20 mouse cellular contexts compared by ENCODE assay signal in genomic region chr11:71498299-71498698, GRCm38 (mm10).
DNase-seq lines count a peak whose midpoint lies in the region; ATAC-seq and TF ChIP-seq lines count a peak whose summit lies in the region.
"Had no signal": no experiment of that assay in that cellular context is flagged by ENCODE, and none has a peak within 500 bp of the region (broad histone marks: within the 10 kb centered on the region; RNA-seq: fewer than 3 reads in every experiment).

No protein-coding gene starts in this region.

- no peak overlapping the region for H3K9ac ChIP-seq in neural tube, embryonic 11.5 days (ENCODE audit: low read length)
- no peak overlapping the region for H3K9ac ChIP-seq in hindbrain, embryonic 14.5 days
- no peak overlapping the region for H3K9ac ChIP-seq in midbrain, embryonic 14.5 days (replicated peaks; ENCODE audit: low read length)
- H3K9ac ChIP-seq: embryonic facial prominence, embryonic 13.5 days; liver, embryonic 14.5 days; lung, embryonic 15.5 days had no signal

- H3K36me3 ChIP-seq in neural tube, embryonic 11.5 days (ENCODE audit: control insufficient read depth, insufficient read depth, low read length), result no peaks in the 10 kb centered on the region
- H3K36me3 ChIP-seq in hindbrain, embryonic 14.5 days (replicated peaks; ENCODE audit: control insufficient read depth, insufficient read depth), result no peaks in the 10 kb centered on the region
- no peaks in the 10 kb centered on the region for H3K36me3 ChIP-seq in midbrain, embryonic 14.5 days (ENCODE audit: control insufficient read depth, insufficient read depth, low read length)
- H3K36me3 ChIP-seq: embryonic facial prominence, embryonic 13.5 days; heart, embryonic 10.5 days; lung, embryonic 15.5 days had no signal

- no peaks in the 10 kb centered on the region for H3K9me3 ChIP-seq in neural tube, embryonic 11.5 days (ENCODE audit: control insufficient read depth, low read length)
- H3K9me3 ChIP-seq in hindbrain, embryonic 14.5 days (ENCODE audit: control insufficient read depth, low read length), result no peaks in the 10 kb centered on the region
- H3K9me3 ChIP-seq in midbrain, embryonic 14.5 days (ENCODE audit: control insufficient read depth, low read length), result no peaks in the 10 kb centered on the region
- H3K9me3 ChIP-seq: embryonic facial prominence, embryonic 13.5 days; heart, embryonic 10.5 days; lung, embryonic 15.5 days had no signal

- no peak overlapping the region for H3K4me3 ChIP-seq in neural tube, embryonic 11.5 days (ENCODE audit: low read depth, low read length)
- H3K4me3 ChIP-seq in hindbrain, embryonic 14.5 days (replicated peaks; ENCODE audit: low read length), result no peak overlapping the region
- no peak overlapping the region for H3K4me3 ChIP-seq in midbrain, embryonic 14.5 days (replicated peaks; ENCODE audit: low read depth, low read length)
- no peak overlapping the region for H3K4me3 ChIP-seq in left cerebral cortex, adult 2 months
- H3K4me3 ChIP-seq: embryonic facial prominence, embryonic 13.5 days; heart, embryonic 10.5 days; lung, embryonic 15.5 days had no signal

- no peak overlapping the region for H3K27ac ChIP-seq in neural tube, embryonic 11.5 days (ENCODE audit: low read depth, low read length)
- peak overlapping the region; percentile 62 for H3K27ac ChIP-seq in hindbrain, embryonic 14.5 days
- peak overlapping the region; percentile 60 for H3K27ac ChIP-seq in midbrain, embryonic 14.5 days (replicated peaks; ENCODE audit: low read depth, low read length)
- H3K27ac ChIP-seq in left cerebral cortex, adult 2 months, result no peak overlapping the region
- H3K27ac ChIP-seq: embryonic facial prominence, embryonic 13.5 days; heart, embryonic 10.5 days; liver, embryonic 14.5 days; lung, embryonic 15.5 days; macrophage had no signal

- peak; percentile 35; the same call in 1 of the 2 replicates for ATAC-seq in neural tube, embryonic 11.5 days (ENCODE audit: insufficient read depth, low FRiP score, low TSS enrichment)
- peak; percentile 21; the same call in 1 of the 2 replicates for ATAC-seq in hindbrain, embryonic 14.5 days (ENCODE audit: low FRiP score)
- no peak for ATAC-seq in midbrain, embryonic 14.5 days (ENCODE audit: low FRiP score, low TSS enrichment)

- intact Hi-C loops in gastrocnemius, postnatal 14 days (cut with DNase I; ENCODE audit: low total_unique reads), result no loop called here
- intact Hi-C loops in left cerebral cortex, adult 2 months (cut with DNase I), result no loop called here

- 69% methylated on average over 3 of the region's 3 CpGs for WGBS in neural tube, embryonic 11.5 days
- WGBS in hindbrain, embryonic 14.5 days, result 47% methylated on average over 3 of the region's 3 CpGs
- WGBS in midbrain, embryonic 14.5 days, result 62% methylated on average over 3 of the region's 3 CpGs

- peaks cover 12% of the 10 kb centered on the region; the same call in 1 of the 2 replicates for H3K4me1 ChIP-seq in neural tube, embryonic 11.5 days (ENCODE audit: control insufficient read depth, insufficient read depth, low read length)
- H3K4me1 ChIP-seq in hindbrain, embryonic 14.5 days (replicated peaks; ENCODE audit: control insufficient read depth, insufficient read depth, low read length), result peaks cover 13% of the 10 kb centered on the region; the same call in 1 of the 2 replicates
- peaks cover 16% of the 10 kb centered on the region for H3K4me1 ChIP-seq in midbrain, embryonic 14.5 days (ENCODE audit: control insufficient read depth, insufficient read depth, low read length)
- H3K4me1 ChIP-seq: heart, embryonic 10.5 days; lung, embryonic 15.5 days had no signal

- DNase-seq in neural tube, embryonic 11.5 days (ENCODE audit: low spot score), result no peak
- DNase-seq in neural tube, embryonic 10.5 days (ENCODE audit: extremely low spot score, low spot score), result no peak
- DNase-seq in hindbrain, embryonic 14.5 days (ENCODE audit: low spot score), result no peak
- DNase-seq in midbrain, embryonic 14.5 days, result no peak
- DNase-seq in gastrocnemius, postnatal 14 days, result no peak
- DNase-seq in left cerebral cortex, adult 2 months (ENCODE audit: extremely low spot score in 1 of 2, low spot score in 2 of 2), result no peak
- no peak for DNase-seq in right cerebral cortex, adult 2 months (ENCODE audit: low spot score in 2 of 2)
- DNase-seq: adrenal gland, postnatal 25 days; B cell, adult 2 months; cerebellum, adult 11-12 months; cerebellum, postnatal 14 days; kidney, adult 2 months; kidney, postnatal 10 days; layer of hippocampus, postnatal 36 days; thymus, postnatal 36 days had no signal

- no peak overlapping the region for H3K4me2 ChIP-seq in neural tube, embryonic 11.5 days (ENCODE audit: low read depth)
- H3K4me2 ChIP-seq in hindbrain, embryonic 14.5 days (replicated peaks), result no peak overlapping the region
- H3K4me2 ChIP-seq in midbrain, embryonic 14.5 days (ENCODE audit: low read length), result no peak overlapping the region
- H3K4me2 ChIP-seq: embryonic facial prominence, embryonic 13.5 days; lung, embryonic 15.5 days had no signal

- H3K27me3 ChIP-seq in neural tube, embryonic 11.5 days (ENCODE audit: control insufficient read depth, insufficient read depth, low read length), result no peaks in the 10 kb centered on the region
- no peaks in the 10 kb centered on the region for H3K27me3 ChIP-seq in hindbrain, embryonic 14.5 days (ENCODE audit: control insufficient read depth, insufficient read depth, low read length)
- H3K27me3 ChIP-seq in midbrain, embryonic 14.5 days (ENCODE audit: control insufficient read depth, insufficient read depth, low read length), result no peaks in the 10 kb centered on the region
- H3K27me3 ChIP-seq: embryonic facial prominence, embryonic 13.5 days; lung, embryonic 15.5 days had no signal

- TF ChIP-seq CTCF in left cerebral cortex, adult 2 months (IDR thresholded peaks at IDR 0.05), result no peak

Comparison
In these comparisons a context has a peak if more than half of its experiments do, and no peak if none do; other contexts are left out.
1. H3K27ac ChIP-seq: peak in hindbrain, embryonic 14.5 days (single experiment) and midbrain, embryonic 14.5 days (single experiment); none in neural tube, embryonic 11.5 days (single experiment) and left cerebral cortex, adult 2 months (single experiment).